Mouse (Mus musculus): ENCODE measurements around the gene Pitx1.

- TF ChIP-seq CTCF (IDR thresholded peaks at IDR 0.05; ENCODE audit: insufficient read depth, low read depth, low read length) (no peak), POLR2A (IDR thresholded peaks at IDR 0.05; ENCODE audit: insufficient read depth, low read depth, low read length) (no peak)
Observed at GRCm38 (mm10) chr13:55803973-55804372, 32.0 kb downstream of the Pitx1 start.
